Mouse (Mus musculus): ENCODE results near the gene Zscan22. TPM values are rescaled to one million over a fixed set of nuclear protein-coding genes. Genes with fewer than 3 reads are reported as not detected.

The Zscan22 gene
- polyA plus RNA-seq, 2 experiments, result 3.8 to 3.9 TPM

DNA sequence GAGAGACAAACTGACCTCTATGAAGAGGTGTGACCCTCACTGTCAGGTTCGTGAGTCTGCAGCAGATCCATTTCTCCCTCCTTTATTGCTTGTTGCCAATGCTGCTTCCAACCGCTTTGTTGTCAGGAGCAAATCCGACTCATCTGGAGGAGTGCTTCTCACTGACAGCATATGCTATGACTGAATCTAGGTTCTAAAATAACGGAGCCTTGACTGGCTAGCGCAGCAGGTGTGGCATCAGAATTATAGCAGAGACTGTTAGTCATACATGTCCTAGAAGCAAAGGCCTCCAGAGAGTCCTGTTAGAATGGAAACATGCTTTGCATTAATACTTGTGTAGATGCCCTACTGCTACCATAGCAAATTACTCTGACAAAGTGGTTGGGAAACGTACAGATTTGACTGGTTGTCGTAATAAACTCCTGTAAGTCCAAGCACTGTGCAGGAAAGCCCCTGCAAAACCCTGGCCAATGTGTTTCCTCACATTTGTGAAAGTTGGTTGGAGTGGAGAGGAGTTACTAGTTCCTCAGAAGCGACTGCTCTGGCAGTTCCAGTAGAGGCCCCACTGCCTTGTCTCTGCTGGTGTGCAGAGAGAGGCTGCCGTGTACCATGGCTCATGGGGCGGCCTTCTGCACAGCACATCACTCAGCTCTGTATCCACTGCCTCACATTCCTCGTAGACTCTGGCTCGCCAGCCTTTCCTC is 10.9 kb upstream of the Zscan22 start:
- Histone ChIP-seq H3K9me3 (ENCODE audit: control insufficient read depth, low read length) (no peaks in the 10 kb centered on the region), H3K4me2 (ENCODE audit: low read depth) (no peak overlapping the region), H3K36me3 (replicated peaks; ENCODE audit: control insufficient read depth, insufficient read depth, low read depth) (no peaks in the 10 kb centered on the region), H3K4me1 (replicated peaks; ENCODE audit: control insufficient read depth in 2 of 2, insufficient read depth in 2 of 2, low read length in 1 of 2) (peaks cover 0 to 1% of the 10 kb centered on the region in 2 experiments; a peak in 1 of 4 replicates), H3K9ac (replicated peaks) (no peak overlapping the region), H3K4me3 (ENCODE audit: insufficient read depth in 1 of 2, low read depth in 2 of 2, low read length in 2 of 2) (no peak overlapping the region), H3K27ac (no peak overlapping the region), H3K27me3 (ENCODE audit: control insufficient read depth, insufficient read depth, low read length) (no peaks in the 10 kb centered on the region)
- WGBS (ENCODE audit: insufficient replicate concordance), result 77% methylated on average over 12 of the region's 12 CpGs
- ATAC-seq (ENCODE audit: insufficient read depth), result no peak
- no peak for DNase-seq (ENCODE audit: low read depth in 3 of 3, low spot score in 3 of 3)
- TF ChIP-seq EP300 (IDR thresholded peaks at IDR 0.05; ENCODE audit: low read depth), result no peak
- TF ChIP-seq CTCF (IDR thresholded peaks at IDR 0.05; ENCODE audit: low read depth), result no peak

DNA sequence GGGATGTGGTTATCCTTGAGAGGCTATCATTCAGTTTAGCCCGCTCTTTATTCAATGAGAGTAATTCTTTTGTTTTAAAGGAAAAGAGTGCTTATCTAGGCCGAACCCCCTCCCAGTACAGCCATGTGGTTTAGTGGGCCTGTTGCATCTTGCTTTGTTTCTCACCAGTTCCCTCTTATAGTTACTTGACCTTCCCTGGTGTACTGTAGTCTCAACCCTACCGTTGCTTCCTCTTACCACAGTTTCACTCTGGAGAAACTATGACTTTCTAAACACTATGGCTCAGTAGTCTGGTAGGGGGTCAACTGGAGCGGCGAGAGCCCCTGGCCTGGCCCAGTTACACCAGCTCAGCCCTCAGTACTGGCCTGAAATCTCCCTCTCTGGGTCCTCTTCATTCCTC is 10.0 kb upstream of the Zscan22 start:
- WGBS (ENCODE audit: insufficient replicate concordance), result 76% methylated on average over 5 of the region's 5 CpGs
- no peak overlapping the region for H3K9ac ChIP-seq (replicated peaks)

GRCm38 (mm10) chr7:12890928-12891327 is 6.7 kb upstream of the Zscan22 start:
- no peak for DNase-seq (ENCODE audit: low read depth in 3 of 3, low spot score in 3 of 3)
- H3K4me3 ChIP-seq (ENCODE audit: insufficient read depth in 1 of 2, low read depth in 2 of 2, low read length in 2 of 2), result no peak overlapping the region
- ATAC-seq (ENCODE audit: insufficient read depth), result no peak
- H3K27ac ChIP-seq, result no peak overlapping the region
- TF ChIP-seq CTCF (IDR thresholded peaks at IDR 0.05; ENCODE audit: low read depth), result no peak
- H3K4me1 ChIP-seq (replicated peaks; ENCODE audit: control insufficient read depth in 2 of 2, insufficient read depth in 2 of 2, low read length in 1 of 2), result no peaks in the 10 kb centered on the region
- no peak overlapping the region for H3K4me2 ChIP-seq (ENCODE audit: low read depth)
- 79% methylated on average over 14 of the region's 14 CpGs for WGBS (ENCODE audit: insufficient replicate concordance)
- H3K36me3 ChIP-seq (replicated peaks; ENCODE audit: control insufficient read depth, insufficient read depth, low read depth), result no peaks in the 10 kb centered on the region
- H3K9me3 ChIP-seq (ENCODE audit: control insufficient read depth, low read length), result no peaks in the 10 kb centered on the region
- H3K9ac ChIP-seq (replicated peaks), result no peak overlapping the region
- H3K27me3 ChIP-seq (ENCODE audit: control insufficient read depth, insufficient read depth, low read length), result no peaks in the 10 kb centered on the region

More for the DNA sequence above, 10.0 kb upstream of the Zscan22 start:
- ATAC-seq (ENCODE audit: insufficient read depth) (no peak), DNase-seq (ENCODE audit: low read depth in 3 of 3, low spot score in 3 of 3) (no peak)
- no peaks in the 10 kb centered on the region for H3K36me3 ChIP-seq (replicated peaks; ENCODE audit: control insufficient read depth, insufficient read depth, low read depth)
- H3K9me3 ChIP-seq (ENCODE audit: control insufficient read depth, low read length), result no peaks in the 10 kb centered on the region
- H3K27ac ChIP-seq, result no peak overlapping the region
- no peak overlapping the region for H3K4me3 ChIP-seq (ENCODE audit: insufficient read depth in 1 of 2, low read depth in 2 of 2, low read length in 2 of 2)
- no peaks in the 10 kb centered on the region for H3K27me3 ChIP-seq (ENCODE audit: control insufficient read depth, insufficient read depth, low read length)
- TF ChIP-seq CTCF (IDR thresholded peaks at IDR 0.05; ENCODE audit: low read depth) (no peak), EP300 (IDR thresholded peaks at IDR 0.05; ENCODE audit: low read depth) (no peak)
- H3K4me1 ChIP-seq (replicated peaks; ENCODE audit: control insufficient read depth in 2 of 2, insufficient read depth in 2 of 2, low read length in 1 of 2), result no peaks in the 10 kb centered on the region
- no peak overlapping the region for H3K4me2 ChIP-seq (ENCODE audit: low read depth)

DNA sequence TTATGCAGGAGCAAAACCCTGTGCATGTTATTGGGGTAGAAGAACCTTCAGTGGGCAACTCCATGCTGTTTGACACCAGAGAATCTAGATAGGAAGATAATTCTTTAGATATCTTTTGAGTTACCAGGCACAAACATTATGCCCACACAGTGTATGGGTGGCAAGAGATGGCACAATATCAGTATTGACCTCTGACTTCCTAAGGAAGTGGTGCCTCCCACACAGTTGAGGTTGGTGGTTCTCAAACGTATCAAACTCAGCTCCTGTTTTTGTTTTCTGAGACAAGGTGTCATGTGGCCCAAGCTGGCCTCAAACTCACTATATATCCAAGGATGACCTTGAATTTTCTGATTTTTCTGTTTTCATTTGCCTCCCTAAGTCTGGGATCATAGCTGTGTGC is 6.3 kb upstream of the Zscan22 start:
- ATAC-seq (ENCODE audit: insufficient read depth), result no peak
- no peaks in the 10 kb centered on the region for H3K36me3 ChIP-seq (replicated peaks; ENCODE audit: control insufficient read depth, insufficient read depth, low read depth)
- no peak for TF ChIP-seq CTCF (IDR thresholded peaks at IDR 0.05; ENCODE audit: low read depth)
- TF ChIP-seq EP300 (IDR thresholded peaks at IDR 0.05; ENCODE audit: low read depth), result no peak
- H3K4me1 ChIP-seq (replicated peaks; ENCODE audit: control insufficient read depth in 2 of 2, insufficient read depth in 2 of 2, low read length in 1 of 2), result no peaks in the 10 kb centered on the region
- H3K27ac ChIP-seq, result no peak overlapping the region
- no peaks in the 10 kb centered on the region for H3K9me3 ChIP-seq (ENCODE audit: control insufficient read depth, low read length)
- no peak overlapping the region for H3K4me3 ChIP-seq (ENCODE audit: insufficient read depth in 1 of 2, low read depth in 2 of 2, low read length in 2 of 2)
- no peak overlapping the region for H3K9ac ChIP-seq (replicated peaks)
- no peak for DNase-seq (ENCODE audit: low read depth in 3 of 3, low spot score in 3 of 3)
- 28% methylated on average over 1 of the region's 1 CpGs for WGBS (ENCODE audit: insufficient replicate concordance)
- H3K4me2 ChIP-seq (ENCODE audit: low read depth), result no peak overlapping the region
- H3K27me3 ChIP-seq (ENCODE audit: control insufficient read depth, insufficient read depth, low read length), result no peaks in the 10 kb centered on the region

DNA sequence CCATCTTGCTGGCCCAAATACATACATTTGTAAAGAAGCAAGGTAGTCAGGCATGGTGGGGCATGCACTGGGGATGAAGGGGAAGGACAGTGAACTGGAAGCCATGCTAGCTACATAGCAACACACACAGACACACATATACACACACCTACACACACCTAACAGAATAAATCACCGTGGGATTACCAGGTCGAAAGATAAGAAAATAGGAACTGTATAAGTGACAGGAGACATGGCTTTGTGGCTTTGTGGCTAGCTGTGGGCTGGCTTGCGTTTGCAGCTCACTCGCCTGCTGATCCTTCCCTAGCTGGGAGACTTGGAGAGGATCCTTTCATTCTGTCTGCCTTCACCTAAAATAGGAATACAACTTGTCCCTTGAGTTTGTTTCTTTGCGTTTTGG is 3.9 kb downstream of the Zscan22 start:
- Histone ChIP-seq H3K4me3 (ENCODE audit: insufficient read depth in 1 of 2, low read depth in 2 of 2, low read length in 2 of 2) (no peak overlapping the region), H3K36me3 (replicated peaks; ENCODE audit: control insufficient read depth, insufficient read depth, low read depth) (peaks cover 6% of the 10 kb centered on the region), H3K9ac (replicated peaks) (no peak overlapping the region), H3K4me1 (replicated peaks; ENCODE audit: control insufficient read depth in 2 of 2, insufficient read depth in 2 of 2, low read length in 1 of 2) (peaks cover 3 to 9% of the 10 kb centered on the region in 2 experiments), H3K4me2 (ENCODE audit: low read depth) (no peak overlapping the region), H3K27ac (no peak overlapping the region), H3K27me3 (ENCODE audit: control insufficient read depth, insufficient read depth, low read length) (no peaks in the 10 kb centered on the region), H3K9me3 (ENCODE audit: control insufficient read depth, low read length) (no peaks in the 10 kb centered on the region)
- TF ChIP-seq CTCF (IDR thresholded peaks at IDR 0.05; ENCODE audit: low read depth) (no peak), EP300 (IDR thresholded peaks at IDR 0.05; ENCODE audit: low read depth) (no peak)
- WGBS (ENCODE audit: insufficient replicate concordance), result 33% methylated on average over 5 of the region's 5 CpGs
- DNase-seq (ENCODE audit: low read depth in 3 of 3, low spot score in 3 of 3), result no peak
- ATAC-seq (ENCODE audit: insufficient read depth), result no peak

Measured in liver, embryonic 14.5 days (tissue).